Mouse (Mus musculus) liver, embryonic 11.5 days (tissue): ENCODE data around the gene Ube3c. TPM values are rescaled to one million over a fixed set of nuclear protein-coding genes. Genes with fewer than 3 reads are reported as not detected.

Source experiments
- polyA plus RNA-seq: library from polyadenylated mRNA; unstranded; fragments of >200 nt; fragmentation: Nextera tagmentation; extraction: Ambion mirVana; gene quantifications from 2 replicates; pipeline ENCODE4 v1.2.1, GENCODE M21; 2014

Ube3c gene
- polyA plus RNA-seq, 1 experiment from 2014 or later = 29.4 TPM

Other genes starting within 250 kb of the Ube3c start
- 6.5 and 6.6 TPM in 2 replicates for gene Lmbr1, start 190.9 kb upstream of the Ube3c start, polyA plus RNA-seq
- gene Nom1, start 134.6 kb upstream of the Ube3c start, polyA plus RNA-seq = 35.6 and 38.1 TPM in 2 replicates
- 0.11 and 0.12 TPM in 2 replicates for gene Mnx1, start 90.8 kb upstream of the Ube3c start, polyA plus RNA-seq
- 141 and 151 TPM in 2 replicates for gene Dnajb6, start 166.4 kb downstream of the Ube3c start, polyA plus RNA-seq
- gene Gm5129, start 166.7 kb downstream of the Ube3c start, polyA plus RNA-seq = not detected in 2 replicates